Mouse (Mus musculus): ENCODE data around the gene Lect2. TPM values are rescaled to one million over a fixed set of nuclear protein-coding genes. Genes with fewer than 3 reads are reported as not detected.

Lect2 gene
- polyA plus RNA-seq, 1 experiment from 2014 or later, result 0.22 TPM

DNA sequence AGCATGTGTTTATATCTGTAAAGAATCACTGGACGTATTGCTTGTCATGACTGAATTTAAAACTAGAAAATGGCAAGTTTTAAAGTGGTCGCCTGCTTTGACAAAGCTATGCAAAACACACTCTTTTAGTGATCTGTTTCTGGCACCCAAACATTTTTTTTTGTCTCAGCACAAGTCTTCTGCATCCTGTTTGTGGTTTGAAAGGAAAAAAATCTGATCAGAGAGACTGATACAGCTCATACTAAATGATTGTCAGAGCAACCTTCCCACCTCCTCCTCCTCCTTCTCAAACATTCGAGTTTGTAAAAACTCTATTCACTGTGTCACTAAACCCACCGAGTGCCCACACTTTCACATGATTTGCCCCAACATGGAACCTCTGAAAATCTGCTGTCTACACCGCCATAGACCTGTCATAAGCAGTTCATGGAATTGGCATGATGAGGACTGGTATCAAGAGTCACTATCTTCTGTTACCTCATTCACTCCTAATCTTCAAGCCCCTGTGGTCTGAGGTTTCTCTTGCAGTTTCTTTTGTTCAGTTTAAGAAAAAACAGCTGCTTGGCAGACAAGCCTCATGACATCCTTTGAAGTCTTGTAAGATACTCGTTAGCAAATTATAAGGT is 41.3 kb downstream of the Lect2 start:
- WGBS, result 72% methylated on average over 6 of the region's 6 CpGs

DNA sequence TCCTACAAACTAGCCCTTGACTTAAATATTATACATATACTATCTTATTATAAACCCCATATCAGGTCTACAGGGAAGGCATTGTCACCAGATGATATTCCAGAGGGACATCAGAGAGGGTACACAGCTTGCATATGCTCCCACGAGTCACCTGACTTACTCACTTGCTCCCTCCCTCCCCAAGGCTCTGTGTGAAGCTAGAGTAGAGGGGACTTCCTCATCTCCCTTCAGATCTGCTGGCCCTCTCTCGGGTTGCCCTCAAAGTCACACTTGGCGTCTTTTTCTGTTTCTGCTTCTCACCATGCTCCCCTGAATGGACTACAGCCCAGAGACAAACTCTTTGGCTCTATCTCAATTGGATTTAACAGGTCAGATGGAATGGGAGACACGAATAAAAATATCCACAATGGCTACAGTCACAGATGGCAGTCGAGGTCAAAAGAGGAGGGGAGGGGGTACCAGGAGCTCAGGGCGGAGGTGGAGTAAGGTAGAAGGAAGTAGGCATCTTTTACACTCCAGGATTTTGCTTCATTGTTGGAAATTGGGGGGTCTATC is 46.4 kb downstream of the Lect2 start:
- Histone ChIP-seq H3K27ac (ENCODE audit: poor library complexity, severe bottlenecking) (no peak overlapping the region), H3K4me2 (no peak overlapping the region), H3K9me3 (replicated peaks) (peaks cover 4% of the 10 kb centered on the region; the same call in 1 of the 2 replicates), H3K27me3 (replicated peaks) (no peaks in the 10 kb centered on the region; the same call in 1 of the 2 replicates), H3K4me3 (no peak overlapping the region), H3K4me1 (replicated peaks) (no peaks in the 10 kb centered on the region), H3K36me3 (no peaks in the 10 kb centered on the region), H3K9ac (no peak overlapping the region)
- WGBS, result 57% methylated on average over 6 of the region's 6 CpGs
- ATAC-seq (ENCODE audit: insufficient number of reproducible peaks, low FRiP score), result no peak

More for the DNA sequence above, 41.3 kb downstream of the Lect2 start:
- peaks cover 3% of the 10 kb centered on the region; the same call in 1 of the 2 replicates for H3K9me3 ChIP-seq (replicated peaks)
- H3K36me3 ChIP-seq, result no peaks in the 10 kb centered on the region
- H3K4me3 ChIP-seq, result no peak overlapping the region
- H3K4me2 ChIP-seq, result no peak overlapping the region
- no peak overlapping the region for H3K27ac ChIP-seq (ENCODE audit: poor library complexity, severe bottlenecking)
- H3K9ac ChIP-seq, result no peak overlapping the region
- ATAC-seq (ENCODE audit: insufficient number of reproducible peaks, low FRiP score), result no peak
- no peaks in the 10 kb centered on the region for H3K4me1 ChIP-seq (replicated peaks)
- no peaks in the 10 kb centered on the region; the same call in 1 of the 2 replicates for H3K27me3 ChIP-seq (replicated peaks)

DNA sequence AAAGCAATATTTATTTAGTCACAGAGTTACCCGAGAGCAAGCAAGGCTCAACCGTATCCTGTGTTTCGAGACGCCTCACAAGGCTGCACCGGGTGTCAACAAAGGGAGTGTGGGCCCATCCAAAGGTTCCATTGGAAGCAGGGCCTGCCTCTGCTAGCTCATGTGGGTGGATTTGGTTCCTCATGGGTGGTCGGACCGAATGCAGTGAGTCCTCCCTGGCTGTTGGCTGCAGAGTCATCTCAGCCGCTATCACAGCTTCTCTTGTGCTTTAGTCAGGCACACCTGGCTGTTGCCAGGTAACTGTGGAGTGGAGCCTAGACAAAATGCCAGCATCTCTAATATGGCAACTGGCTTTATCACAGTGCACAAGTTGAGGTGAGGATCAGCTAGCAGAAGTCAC is 47.7 kb downstream of the Lect2 start:
- no peaks in the 10 kb centered on the region for H3K4me1 ChIP-seq (replicated peaks)
- H3K27ac ChIP-seq (ENCODE audit: poor library complexity, severe bottlenecking), result no peak overlapping the region
- no peaks in the 10 kb centered on the region for H3K36me3 ChIP-seq
- ATAC-seq (ENCODE audit: insufficient number of reproducible peaks, low FRiP score), result no peak
- H3K27me3 ChIP-seq (replicated peaks), result no peaks in the 10 kb centered on the region; the same call in 1 of the 2 replicates
- H3K9me3 ChIP-seq (replicated peaks), result peaks cover 4% of the 10 kb centered on the region; the same call in 1 of the 2 replicates
- H3K4me2 ChIP-seq, result no peak overlapping the region
- 79% methylated on average over 8 of the region's 8 CpGs for WGBS
- no peak overlapping the region for H3K4me3 ChIP-seq
- H3K9ac ChIP-seq, result no peak overlapping the region

DNA sequence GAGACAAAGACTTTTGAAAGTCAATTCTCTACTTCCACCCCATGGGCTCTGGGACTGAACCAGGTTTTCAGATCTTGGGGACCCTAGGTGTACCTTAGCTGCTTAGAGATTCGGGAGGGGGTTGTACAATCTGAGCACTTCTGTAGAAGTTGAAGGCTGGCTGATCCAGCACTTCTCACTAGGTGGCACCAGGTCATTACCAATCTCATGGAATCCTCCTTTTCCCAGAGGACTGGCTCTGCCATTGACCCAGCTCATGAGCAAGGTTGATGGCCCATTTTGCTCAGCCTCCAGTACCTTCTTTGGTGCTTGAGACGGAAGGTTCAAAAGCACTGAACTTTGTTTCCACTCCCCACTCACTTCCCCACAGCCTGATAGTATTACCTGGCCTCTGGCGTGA is 48.2 kb downstream of the Lect2 start:
- no peak overlapping the region for H3K27ac ChIP-seq (ENCODE audit: poor library complexity, severe bottlenecking)
- no peaks in the 10 kb centered on the region for H3K4me1 ChIP-seq (replicated peaks)
- peaks cover 4% of the 10 kb centered on the region; the same call in 1 of the 2 replicates for H3K9me3 ChIP-seq (replicated peaks)
- WGBS, result 62% methylated on average over 3 of the region's 3 CpGs
- no peak for ATAC-seq (ENCODE audit: insufficient number of reproducible peaks, low FRiP score)
- no peak overlapping the region for H3K9ac ChIP-seq
- no peak overlapping the region for H3K4me3 ChIP-seq
- no peaks in the 10 kb centered on the region; the same call in 1 of the 2 replicates for H3K27me3 ChIP-seq (replicated peaks)
- H3K36me3 ChIP-seq, result no peaks in the 10 kb centered on the region
- no peak overlapping the region for H3K4me2 ChIP-seq

DNA sequence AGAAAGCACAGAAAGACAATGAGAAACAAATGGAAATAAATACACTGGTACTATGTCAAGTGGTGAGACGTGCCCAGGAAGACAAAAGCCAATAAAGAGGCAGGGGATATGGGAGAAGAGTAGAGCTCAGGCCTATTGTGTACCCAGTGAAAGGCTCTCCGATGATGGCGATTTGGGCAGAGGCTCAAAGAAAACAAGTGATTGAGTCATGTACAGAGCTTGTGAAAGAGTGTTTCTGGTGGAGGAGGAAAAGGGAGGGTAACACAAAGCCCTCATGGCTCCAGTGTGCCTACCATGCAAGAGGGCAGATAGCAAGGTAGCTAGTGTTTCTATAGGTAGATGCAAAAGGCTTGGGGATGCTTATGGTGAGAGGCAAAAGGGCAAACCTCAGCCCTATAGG is 53.9 kb downstream of the Lect2 start:
- no peak for ATAC-seq (ENCODE audit: insufficient number of reproducible peaks, low FRiP score)
- Histone ChIP-seq H3K27ac (ENCODE audit: poor library complexity, severe bottlenecking) (no peak overlapping the region), H3K36me3 (no peaks in the 10 kb centered on the region), H3K9ac (no peak overlapping the region), H3K9me3 (replicated peaks) (peaks cover 4% of the 10 kb centered on the region), H3K4me1 (replicated peaks) (no peaks in the 10 kb centered on the region), H3K27me3 (replicated peaks) (no peaks in the 10 kb centered on the region), H3K4me3 (no peak overlapping the region), H3K4me2 (no peak overlapping the region)
- 66% methylated on average over 3 of the region's 3 CpGs for WGBS

Other genes starting within 250 kb of the Lect2 start
- gene Gm3045, start 121.9 kb downstream of the Lect2 start, polyA plus RNA-seq (2016; fragmentation: Nextera tagmentation; extraction: Ambion mirVana), result not detected in 2 replicates
- gene Slc25a48, start 110.1 kb downstream of the Lect2 start, polyA plus RNA-seq (2016; fragmentation: Nextera tagmentation; extraction: Ambion mirVana), result not detected in 2 replicates
- not detected in 2 replicates for gene Il9, start 66.3 kb downstream of the Lect2 start, polyA plus RNA-seq (2016; fragmentation: Nextera tagmentation; extraction: Ambion mirVana)
- gene Fbxl21, start 26.0 kb downstream of the Lect2 start, polyA plus RNA-seq (2016; fragmentation: Nextera tagmentation; extraction: Ambion mirVana), result 1.0 and 1.3 TPM in 2 replicates
- 107 TPM in 2 replicates for gene Tgfbi, start 61.0 kb upstream of the Lect2 start, polyA plus RNA-seq (2016; fragmentation: Nextera tagmentation; extraction: Ambion mirVana)
- gene Smad5, start 154.5 kb upstream of the Lect2 start, polyA plus RNA-seq (2016; fragmentation: Nextera tagmentation; extraction: Ambion mirVana), result 24.3 and 25.7 TPM in 2 replicates
- gene Gm45623, start 205.3 kb upstream of the Lect2 start, polyA plus RNA-seq (2016; fragmentation: Nextera tagmentation; extraction: Ambion mirVana), result 0.27 and 0.63 TPM in 2 replicates